Mouse (Mus musculus): ENCODE measurements at regions not wholly inside any gene's neighbourhood (a gene's known extent, or its start where the extent isn't known, plus 50 kb on each side); places are given as distances from the start of the nearest gene placed in this dataset.

DNA sequence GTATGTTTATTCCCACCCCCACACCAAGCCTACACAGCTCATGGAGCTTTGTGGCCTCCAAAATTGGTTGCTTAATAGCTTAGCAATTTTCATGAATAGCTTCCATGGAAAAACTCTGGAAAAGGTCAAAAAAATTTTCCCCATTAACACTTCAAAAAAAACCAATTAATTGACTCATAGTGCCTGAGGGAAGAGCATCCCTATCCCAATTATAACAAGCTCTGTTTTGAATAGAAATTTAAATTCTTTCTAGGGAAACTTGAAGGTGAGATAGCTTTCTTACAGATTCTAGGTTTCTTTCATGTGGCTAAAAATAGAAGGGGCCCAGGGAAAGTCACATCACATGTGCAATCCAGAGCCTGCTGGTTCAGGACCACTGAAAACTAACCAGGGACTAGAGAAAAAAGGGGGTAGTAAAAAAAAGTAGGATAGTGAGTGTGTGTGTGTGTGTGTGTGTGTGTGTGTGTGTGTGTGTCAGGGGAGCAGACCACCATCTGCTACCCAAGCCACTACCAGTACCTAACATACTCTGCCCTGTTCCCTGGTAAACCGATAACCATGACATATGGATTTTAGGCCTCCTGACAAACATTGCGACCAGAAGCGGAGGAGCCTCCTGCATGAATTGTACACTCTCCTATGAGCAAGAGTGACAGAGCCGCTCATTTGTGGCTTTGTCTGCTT is 162.2 kb downstream of the Cmpk2 start:
- no peak for DNase-seq

DNA sequence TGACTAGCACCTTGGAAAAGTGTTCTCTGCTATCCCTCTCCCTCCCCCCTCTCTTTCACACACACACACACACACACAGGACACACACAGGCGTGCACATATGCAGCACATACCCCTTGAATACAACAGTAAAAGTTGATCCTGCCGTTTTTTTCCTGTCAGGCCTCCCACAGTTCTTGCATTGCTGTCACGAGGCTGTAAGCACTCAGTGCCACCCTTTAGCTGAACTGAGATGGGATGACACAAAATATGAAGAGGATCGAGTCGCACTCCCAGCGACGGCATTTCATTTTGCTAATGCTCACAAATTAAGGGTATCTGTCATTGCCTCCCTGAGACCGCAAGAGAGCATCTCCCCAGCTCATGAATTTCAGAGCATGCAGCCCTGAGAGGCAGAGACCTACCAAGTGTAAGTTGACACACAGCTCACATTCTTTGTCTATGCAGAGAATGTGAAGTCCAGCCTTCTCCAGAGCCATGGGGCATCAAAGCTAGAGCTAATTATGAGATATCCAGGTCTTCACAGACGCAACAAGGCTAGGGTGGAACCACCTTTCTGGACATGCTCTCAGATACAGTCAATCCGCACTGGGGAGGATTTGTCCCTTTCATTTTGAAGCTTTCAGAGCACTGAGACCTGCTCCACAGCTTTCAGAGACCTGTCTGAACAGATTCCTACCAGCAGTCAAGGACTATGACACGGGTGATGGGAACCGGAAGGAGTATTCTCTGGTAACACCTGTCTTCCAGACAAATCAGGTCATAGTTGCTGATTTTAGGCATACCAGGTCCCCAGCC is 152.3 kb downstream of the Cmpk2 start:
- DNase-seq = no peak

DNA sequence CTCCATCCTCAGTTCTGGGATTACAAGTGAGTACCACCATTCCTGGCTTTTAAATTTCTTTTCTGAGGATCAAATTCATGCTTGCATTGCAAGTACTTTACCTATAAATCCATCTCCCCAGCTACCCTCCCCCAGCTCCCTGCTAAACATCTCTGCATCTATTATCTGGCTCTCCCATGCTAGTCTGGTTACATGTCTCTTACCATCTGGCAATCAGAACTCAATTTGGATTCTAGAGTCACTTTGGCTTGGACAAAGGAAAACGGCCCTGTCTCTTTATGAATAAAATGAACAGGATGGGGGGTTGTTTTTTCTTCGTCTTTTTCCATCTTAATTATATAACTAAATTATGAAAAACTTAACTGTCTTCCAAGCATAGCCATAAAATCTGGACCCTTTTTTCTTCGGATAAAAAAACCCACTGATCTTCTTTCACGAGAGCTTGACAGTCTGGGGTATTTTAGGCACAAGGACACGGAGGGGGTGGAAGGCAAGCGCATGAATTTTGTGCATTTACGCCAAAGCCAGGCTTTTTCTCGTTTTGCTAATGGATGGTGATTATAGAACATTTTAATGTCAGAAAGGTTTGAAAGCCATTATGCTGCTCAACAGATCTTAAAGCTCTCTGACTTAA is 151.6 kb downstream of the Cmpk2 start:
- DNase-seq = no peak

DNA sequence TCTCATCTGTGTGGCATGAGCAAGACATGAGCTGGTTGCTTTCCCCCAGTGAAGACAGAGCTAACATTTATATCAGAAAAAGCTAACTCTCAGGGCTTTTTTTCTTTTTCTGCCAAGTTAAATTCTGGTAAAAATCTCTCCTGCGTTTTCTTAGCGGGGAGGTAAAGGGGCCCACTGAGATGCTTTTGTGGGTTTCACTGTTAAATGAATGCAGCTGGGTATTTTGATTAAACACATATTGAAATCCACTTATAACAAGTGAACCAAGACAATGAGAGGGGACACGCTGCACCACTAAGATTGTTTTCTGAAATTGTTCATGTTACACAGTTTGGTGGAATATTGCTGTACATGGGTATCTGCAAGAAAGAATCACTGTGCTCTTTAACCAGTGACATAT is 149.0 kb downstream of the Cmpk2 start:
- no peak for DNase-seq

DNA sequence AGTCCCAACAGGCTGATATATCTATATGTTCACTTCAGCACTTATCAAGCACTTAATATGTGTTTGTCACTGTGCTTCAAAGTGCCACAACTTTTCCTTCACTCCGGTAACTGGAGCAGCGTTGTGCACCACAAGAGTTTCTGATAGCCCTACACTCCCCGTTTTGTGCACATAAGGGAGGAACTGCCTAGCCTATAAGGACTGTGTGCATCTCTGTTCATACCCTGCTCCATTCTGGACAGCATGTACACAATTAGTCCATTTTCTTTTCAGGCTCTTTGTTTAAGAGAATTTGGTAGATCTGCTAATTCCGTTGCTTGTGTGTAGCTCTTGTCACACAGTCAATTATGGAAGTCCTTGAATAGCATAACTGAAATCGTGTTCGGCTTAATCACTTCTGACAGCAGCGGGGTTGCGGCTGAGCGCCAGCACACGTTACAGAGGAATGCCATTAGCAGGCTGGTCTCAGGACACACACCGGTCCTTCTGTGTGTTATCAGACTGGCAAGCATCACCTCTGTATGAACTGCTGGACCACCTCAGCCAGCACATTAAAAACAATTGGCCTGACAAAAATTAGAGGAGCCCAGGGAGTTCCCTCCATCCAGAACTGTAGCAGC is 144.2 kb downstream of the Cmpk2 start:
- DNase-seq = no peak

DNA sequence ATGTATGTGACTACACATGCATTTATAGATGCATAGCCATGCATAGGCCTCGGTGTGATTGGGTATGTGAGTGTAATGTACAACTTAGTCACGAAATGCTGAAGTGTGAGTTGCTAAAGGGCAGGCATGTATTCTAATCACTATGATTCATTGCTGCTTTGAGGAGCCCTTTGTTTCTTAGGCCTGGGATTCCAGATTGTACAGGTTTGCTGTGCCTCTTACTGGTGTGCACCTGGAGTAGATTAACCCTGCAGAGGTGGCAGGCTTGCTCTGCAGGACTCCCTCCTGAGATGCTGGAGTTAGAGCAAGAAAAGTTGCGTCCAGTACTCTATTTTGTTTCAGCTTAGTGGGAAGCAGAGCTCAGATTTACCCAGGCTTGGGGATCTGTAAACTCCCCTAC is 141.1 kb downstream of the Cmpk2 start:
- DNase-seq = no peak

DNA sequence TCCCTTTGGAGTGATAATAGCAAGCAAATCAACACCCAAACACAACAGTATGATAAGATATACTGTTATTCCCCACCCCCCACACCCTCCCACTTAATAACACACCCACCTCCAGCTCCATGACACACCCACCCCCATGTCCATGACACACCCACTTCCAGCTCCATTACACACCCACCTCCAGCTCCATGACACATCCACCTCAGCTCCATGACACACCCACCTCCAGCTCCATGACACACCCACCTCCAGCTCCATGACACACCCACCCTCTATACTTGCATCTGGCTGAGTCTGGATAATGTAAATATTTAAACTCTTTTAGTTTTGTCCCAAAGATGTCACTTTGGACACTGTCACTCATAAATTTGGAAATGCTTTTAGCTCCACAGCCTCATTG is 129.5 kb downstream of the Cmpk2 start:
- no peak for DNase-seq

DNA sequence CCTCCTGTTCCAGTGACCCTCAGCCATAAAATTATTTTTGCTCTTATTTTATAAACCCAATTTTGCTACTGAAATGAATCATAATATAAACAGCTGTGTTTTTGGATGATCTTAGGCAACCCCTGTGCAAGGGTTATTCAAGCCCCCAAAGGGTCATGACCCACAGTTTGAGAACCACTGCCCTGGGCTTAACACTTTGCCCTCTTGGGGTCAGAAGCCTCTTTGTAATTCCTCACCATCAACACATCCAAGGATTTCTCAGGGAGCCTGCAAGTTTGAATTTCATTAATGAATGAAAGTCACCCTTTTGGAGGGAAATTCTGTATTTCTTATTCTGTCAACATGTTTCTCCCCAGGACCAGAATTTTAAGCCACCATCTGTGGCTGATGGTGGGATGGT is 123.1 kb downstream of the Cmpk2 start:
- DNase-seq = no peak

DNA sequence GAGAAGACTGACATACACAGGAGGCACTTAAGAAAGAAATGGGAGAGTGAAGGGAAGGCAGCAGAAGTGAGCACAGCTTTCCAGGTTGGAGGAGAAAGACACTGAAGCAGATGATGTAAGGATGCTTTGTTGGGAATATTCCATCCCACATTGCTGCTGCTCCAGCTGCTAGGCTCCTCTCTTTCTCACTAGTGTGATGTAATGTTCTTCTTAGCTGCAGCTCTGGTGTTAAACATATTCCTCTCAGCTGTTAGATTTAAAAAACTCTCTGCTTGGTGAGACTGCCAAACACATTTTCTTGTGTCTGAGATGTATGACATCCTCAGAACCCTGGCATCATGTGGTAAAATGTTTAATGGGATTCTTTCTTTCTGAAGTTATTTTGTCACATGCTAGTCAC is 120.1 kb downstream of the Cmpk2 start:
- DNase-seq = no peak

DNA sequence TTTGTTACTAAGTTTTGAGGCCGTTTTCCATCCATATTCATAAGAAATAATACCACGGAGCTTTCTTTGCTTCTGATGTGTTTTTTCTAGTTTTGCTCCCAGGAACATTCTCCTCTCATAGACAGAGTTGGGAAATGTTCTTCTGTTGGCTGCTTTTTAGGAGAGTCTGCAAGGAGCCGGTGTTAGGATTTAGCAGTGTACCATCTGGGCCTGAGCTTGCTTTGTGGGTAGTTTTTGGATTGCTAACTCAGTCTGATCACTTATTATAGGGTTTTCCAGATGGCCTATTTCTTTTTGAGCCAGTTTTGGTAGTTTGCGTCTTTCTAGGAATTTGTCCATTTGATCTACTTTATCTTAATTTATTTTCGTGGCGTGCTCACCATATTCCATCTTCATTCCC is 108.4 kb downstream of the Cmpk2 start:
- no peak for DNase-seq

DNA sequence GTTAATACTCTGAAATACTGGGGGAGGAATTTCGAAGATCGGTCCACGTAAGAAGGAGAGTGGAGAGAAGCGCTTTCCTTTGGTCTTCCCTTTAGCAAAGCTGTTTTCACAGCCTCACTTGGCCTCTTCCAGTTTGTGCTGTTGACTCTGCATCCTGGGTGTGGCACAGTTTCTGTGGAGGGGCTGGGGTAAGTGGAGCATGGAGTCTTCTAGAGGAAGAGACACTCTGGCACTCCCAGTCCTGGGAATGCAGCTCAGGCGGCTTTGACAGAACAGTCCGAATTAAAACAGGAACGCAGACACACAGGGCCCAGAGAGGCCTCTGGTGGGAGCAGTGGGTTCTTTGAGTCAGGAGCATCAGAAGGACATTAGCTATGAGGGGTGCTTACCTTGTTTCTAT is 102.6 kb downstream of the Cmpk2 start:
- DNase-seq = no peak

DNA sequence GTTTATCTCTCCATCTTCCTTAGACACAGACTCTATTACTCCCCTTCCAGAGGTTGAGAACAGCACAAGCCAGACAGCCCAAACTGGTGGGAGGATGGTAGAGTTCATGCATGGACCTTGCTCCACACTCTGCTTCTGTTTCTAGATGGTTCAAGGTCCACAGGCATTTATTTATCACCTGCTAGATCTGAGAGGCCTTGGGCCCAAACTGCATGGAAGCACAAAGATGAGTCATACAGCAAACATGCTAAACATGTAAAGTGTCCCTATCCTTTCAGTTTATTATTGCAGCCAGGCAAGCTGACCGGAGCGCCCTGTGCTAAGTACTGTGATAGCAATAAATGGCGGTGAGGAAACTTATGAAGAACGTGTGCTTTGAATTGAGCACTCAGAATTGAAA is 98.4 kb downstream of the Cmpk2 start:
- DNase-seq = peak; percentile 14

DNA sequence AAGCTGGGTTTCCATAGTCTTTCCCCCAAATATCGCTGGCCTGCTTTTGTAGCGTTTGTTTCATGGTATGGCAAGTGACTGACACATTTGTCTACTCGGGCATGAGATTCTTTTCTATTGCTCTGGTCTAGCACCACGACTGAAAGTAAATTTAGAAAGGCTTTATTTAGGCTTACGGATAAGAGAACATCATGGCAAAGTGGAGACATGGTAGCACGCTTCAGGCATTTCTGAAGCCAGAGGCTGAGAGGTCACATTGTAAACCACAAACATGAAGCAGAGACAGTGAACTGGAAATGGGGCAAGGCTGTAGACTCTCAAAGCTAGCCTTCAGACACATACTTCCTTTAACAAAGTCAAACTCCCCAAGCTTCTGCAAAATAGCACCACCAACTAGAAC is 93.9 kb downstream of the Cmpk2 start:
- no peak for DNase-seq

DNA sequence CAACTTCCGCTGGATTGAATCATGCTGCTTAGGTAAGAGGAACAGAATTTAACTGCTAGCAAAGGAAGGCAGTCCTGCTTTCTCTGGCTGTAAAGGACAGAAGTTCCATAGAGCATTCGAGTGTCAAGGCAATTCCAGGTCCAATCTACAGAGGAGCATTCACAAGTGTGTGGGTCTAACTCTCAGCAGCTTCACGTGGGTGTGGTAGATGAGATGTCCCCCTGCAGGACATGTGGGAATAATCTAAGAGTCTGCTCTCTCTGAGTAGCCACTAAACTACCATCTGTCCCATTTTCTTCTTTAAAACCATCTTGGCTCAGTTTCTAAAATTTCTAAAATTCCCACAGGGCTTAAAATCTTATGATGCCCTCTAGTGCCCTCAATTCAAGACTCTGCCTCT is 90.6 kb downstream of the Cmpk2 start:
- DNase-seq = no peak

DNA sequence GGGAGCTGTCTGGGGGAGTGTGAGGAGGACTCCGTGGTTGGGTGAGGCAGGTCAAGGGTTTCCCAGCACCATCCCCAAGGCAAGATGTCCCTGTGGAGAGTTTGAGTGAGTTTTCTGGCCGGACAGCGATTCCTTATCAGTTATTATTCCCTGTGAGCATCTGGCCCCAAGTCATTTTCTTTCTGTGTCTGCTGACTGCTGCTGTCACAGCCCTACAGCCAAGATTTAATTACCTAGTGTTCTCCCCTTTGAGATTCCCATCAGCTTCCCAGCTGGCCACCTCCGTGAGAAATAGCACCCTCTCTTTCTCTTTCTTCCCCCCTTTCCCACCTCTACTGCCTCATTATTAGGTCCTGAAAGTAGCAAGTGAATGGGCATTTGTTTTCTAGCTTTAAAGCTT is 88.4 kb downstream of the Cmpk2 start:
- no peak for DNase-seq

DNA sequence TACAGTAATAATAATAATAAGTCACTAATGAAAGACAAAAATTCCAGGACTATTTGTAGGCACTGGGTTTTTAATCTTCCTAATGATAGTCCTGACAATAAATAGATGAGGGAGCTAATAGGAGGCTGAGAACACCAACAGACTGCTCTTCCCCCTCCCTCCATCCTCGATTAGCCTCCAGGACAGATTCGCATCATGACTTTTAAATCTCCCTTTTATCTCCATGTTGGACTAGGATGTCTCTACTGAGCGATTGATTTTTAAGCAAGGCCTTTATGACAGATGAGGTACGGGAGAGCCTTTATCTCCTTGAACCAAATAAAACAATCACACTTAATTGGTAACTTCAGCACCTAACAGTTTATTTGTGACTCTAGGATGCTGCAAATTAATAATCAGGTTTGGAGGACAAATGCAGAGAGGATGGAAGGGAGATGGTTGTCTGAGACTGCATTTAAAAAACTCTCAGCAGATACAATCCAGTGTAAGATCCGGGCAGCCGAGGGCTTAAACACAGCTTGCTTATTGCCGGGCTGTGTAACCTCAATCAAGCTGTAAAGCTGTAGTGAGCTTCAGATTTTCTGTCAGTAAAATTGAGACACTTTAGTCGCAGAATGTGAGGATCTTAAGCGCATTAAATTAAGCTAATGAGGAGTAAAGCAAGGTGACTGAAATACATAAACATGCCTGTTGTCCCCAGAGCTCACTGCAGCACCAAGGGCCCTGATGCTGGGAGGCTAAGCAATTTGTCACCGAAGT is 82.3 kb downstream of the Cmpk2 start:
- no peak for DNase-seq

DNA sequence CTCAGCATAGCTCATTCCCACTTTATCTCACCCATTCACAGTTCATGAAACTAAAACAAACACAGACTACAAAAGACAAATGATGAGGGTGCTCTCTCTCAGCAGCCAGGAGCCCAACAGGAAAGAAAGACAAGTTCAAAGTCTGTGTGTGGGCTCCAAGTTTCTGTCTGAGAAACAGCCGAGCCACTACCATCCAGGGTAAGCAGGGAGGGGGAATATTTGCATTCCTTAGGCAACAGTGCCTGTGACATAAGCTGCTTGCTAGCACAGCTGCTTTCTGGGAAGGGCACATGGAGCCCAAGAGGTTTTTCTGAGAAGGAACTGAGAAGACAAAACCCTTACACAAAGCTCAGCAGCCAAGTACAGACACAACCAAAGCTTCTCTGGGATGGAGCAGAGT is 78.5 kb downstream of the Cmpk2 start:
- DNase-seq = no peak

DNA sequence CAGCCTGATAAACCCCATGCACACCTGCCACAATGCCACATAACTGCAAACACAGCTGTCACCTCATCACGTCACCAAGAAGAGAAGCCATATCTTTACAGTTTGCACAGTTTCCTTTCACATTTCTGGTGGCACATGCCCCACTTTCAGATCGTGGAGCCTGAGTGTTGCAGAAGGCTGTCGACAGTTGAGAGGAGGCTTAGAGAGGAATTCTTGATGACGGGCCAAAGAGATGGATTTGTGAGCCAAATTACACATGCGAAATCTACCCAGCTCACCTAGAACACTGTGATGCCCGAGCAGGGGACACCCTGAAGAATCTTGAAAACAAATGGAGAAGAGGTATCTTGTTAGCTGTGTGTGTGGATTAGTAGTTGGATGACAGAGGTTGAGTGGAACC is 77.4 kb downstream of the Cmpk2 start:
- no peak for DNase-seq

DNA sequence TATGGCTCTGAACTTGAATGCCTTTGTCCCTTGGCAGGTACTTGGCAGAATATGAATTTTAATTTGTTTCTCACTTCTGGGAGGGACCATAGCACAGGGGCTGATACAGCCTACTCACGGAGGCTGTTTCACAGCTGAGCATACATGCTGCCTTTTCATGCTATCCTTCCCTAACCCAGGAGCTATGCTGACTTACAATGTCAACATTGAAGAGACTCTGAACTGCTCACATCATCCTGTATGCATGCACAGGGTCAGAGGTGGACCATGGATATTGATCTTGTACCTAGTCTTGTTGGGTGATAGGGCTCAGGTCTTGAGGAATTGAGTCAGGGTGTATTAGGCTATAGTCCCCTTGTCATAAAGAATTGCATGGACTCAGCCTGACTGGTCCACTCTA is 74.5 kb downstream of the Cmpk2 start:
- DNase-seq = no peak

DNA sequence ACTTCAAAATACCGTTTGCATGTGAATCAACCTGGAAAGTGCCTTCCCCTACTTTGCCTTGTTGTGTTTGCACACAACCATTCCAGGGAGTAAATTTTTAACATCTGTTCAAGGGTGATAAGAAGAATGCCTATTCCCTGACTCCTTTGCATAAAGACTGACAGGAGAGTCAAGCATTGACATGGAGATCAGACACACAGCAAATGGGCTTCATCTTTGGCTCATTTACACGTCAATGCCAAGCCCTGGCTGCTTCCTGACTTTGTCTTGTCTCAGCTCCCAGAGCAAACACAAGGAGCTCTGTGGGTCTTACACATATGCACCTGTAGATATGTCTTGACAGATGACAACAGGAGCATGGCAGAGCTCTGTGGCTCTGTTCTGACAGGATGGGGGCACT is 73.4 kb downstream of the Cmpk2 start:
- no peak for DNase-seq

DNA sequence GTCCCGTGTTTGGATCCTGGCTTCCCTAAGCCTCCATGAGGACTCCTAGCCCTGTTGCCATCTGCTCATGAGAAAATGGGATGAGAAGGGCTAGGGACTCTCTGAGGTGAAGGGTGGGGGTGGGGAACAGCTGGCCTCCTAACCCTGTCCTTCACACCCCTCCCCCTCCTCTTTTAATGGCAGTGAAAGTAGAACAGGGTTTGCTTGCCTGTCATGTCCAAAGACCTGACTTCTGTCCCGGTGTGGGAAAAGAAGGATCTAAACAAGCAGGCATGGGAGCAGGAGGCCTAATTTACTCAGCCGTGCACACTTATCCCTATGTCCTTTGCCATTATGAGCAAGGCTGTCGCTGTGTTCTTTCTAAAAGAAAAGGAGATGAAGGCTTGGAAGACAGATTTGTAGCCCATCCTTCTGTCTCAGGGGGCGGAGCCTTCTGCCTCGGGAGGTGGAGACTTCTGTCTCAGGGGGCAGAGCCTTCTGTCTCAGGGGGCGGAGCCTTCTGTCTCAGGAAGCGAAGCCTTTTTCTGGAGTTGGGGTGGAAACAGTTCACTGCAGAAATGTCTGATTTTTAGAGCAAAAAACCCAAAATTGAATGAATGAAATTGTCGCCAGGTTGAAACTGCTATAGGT is 66.4 kb downstream of the Cmpk2 start:
- DNase-seq = no peak
